Mouse (Mus musculus) liver, postnatal 0 days (tissue): ENCODE data around the gene Gm5901. TPM values are rescaled to one million over a fixed set of nuclear protein-coding genes. Genes with fewer than 3 reads are reported as not detected.

Experiments
- ATAC-seq: fragments of 200-750 bp; cut with Nextera tagmentation; 2 replicates; pipeline ENCODE4 v1.8.0; 2017; ENCODE audit warnings: mild to moderate bottlenecking, moderate library complexity
- DNase-seq: peaks from one replicate; pipeline ENCODE4 v3.0.0-alpha.2; 2016
- H3K27ac ChIP-seq: fragments of 300-500 bp; sonication (generic); 2 replicates; pipeline ENCODE4 v1.5.1; 2014; ENCODE audit warnings: antibody characterized with exemption, moderate library complexity, mild to moderate bottlenecking, low read depth
- H3K27me3 ChIP-seq: fragments of 300-500 bp; sonication (generic); 2 replicates; pipeline ENCODE4 v1.6.1; 2014; ENCODE audit warnings: low read length, control low read depth, mixed read lengths; ENCODE audit not compliant: insufficient read depth
- H3K36me3 ChIP-seq: fragments of 300-500 bp; sonication (generic); replicated peaks from 2 replicates; pipeline ENCODE4 v1.6.1; 2014; ENCODE audit warnings: mild to moderate bottlenecking, control low read depth, low read length, moderate library complexity, mixed read lengths; ENCODE audit not compliant: insufficient read depth
- H3K4me1 ChIP-seq: fragments of 300-500 bp; sonication (generic); 2 replicates; pipeline ENCODE4 v1.6.1; 2014; ENCODE audit warnings: antibody characterized with exemption, mild to moderate bottlenecking, control low read depth; ENCODE audit not compliant: insufficient read depth
- H3K4me2 ChIP-seq: fragments of 300-500 bp; sonication (generic); 2 replicates; pipeline ENCODE4 v1.6.1; 2014; ENCODE audit warnings: low read depth, mild to moderate bottlenecking, low read length, moderate library complexity, mixed read lengths
- H3K4me3 ChIP-seq: fragments of 300-500 bp; sonication (generic); 2 replicates; pipeline ENCODE4 v1.5.1; 2014; ENCODE audit warnings: low read depth, low read length
- H3K9ac ChIP-seq: fragments of 300-500 bp; sonication (generic); replicated peaks from 2 replicates; pipeline ENCODE4 v1.6.1; 2014; ENCODE audit warnings: mild to moderate bottlenecking, moderate library complexity
- H3K9me3 ChIP-seq: fragments of 300-500 bp; sonication (generic); 2 replicates; pipeline ENCODE4 v1.6.1; 2016; ENCODE audit warnings: mild to moderate bottlenecking, control low read depth, low read length, mixed read lengths
- CTCF ChIP-seq: sonication (generic); IDR thresholded peaks from 2 replicates; pipeline ENCODE4 v1.5.1; 2016; ENCODE audit warnings: antibody characterized with exemption, low read depth
- EP300 ChIP-seq: IDR thresholded peaks from 2 replicates; pipeline ENCODE4 v1.6.1; 2016; ENCODE audit warnings: antibody characterized with exemption, low read depth, mild to moderate bottlenecking
- WGBS: fragments of 180-500 bp; shearing (Covaris S2); extraction: QIAGEN DNeasy Blood & Tissue Kit; methylation state at CpG from one replicate; pipeline ENCODE4 v1.1.7; 2014; ENCODE audit not compliant: insufficient replicate concordance; 5-methylcytosine and 5-hydroxymethylcytosine counted together
- polyA plus RNA-seq: library from polyadenylated mRNA; unstranded; fragments of >200 nt; fragmentation: Nextera tagmentation; extraction: Ambion mirVana; gene quantifications from 2 replicates; pipeline ENCODE4 v1.2.1, GENCODE M21; 2015

Gene Gm5901
- polyA plus RNA-seq, 1 experiment from 2014 or later = not detected

DNA sequence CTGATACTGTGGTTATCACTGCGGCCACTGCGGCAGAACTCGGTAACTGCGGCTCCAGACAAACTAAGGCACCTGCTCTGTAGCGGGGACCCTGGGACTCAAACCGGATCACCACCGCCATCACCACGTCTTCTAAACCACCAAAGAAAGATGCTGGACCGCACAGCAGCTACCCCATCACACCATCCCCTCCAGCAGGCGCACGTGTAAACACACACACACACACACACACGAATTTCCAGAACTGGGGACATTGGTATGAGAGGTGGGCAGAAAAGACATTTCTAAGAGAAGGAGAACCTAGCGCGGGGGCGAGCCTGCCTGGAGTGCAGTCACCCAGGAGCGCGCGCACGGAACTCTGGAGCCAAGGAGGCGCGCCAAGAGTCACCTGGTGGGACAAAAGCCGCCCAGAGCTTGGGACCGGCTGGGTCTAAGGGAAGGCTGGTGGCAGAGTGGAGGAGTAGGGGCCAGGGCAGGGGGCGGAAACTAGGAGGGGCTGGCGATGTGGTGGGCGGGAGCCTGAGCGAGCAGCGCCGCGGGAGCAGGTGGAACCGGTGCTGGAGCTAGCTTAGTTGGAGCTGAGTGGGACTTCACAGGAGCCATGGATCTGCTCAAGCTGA is 50.7 kb downstream of the Gm5901 start, which contains the start of gene Cckbr:
TSS of gene Cckbr (plus strand) at position 308 of the 620 bp plus-strand sequence.
- ATAC-seq (no peak), DNase-seq (no peak)
- Histone ChIP-seq H3K27ac (no peak within 1 kb of the TSS), H3K9ac (no peak within 1 kb of the TSS), H3K4me2 (no peak within 1 kb of the TSS), H3K27me3 (peaks cover 33% of the 10 kb centered on the region), H3K4me3 (no peak within 1 kb of the TSS), H3K4me1 (no peaks in the 10 kb centered on the region), H3K36me3 (no peaks in the 10 kb centered on the region), H3K9me3 (no peaks in the 10 kb centered on the region)
- WGBS = 4% methylated on average over 31 of the region's 31 CpGs
- TF ChIP-seq CTCF (no peak), EP300 (no peak)

- TF ChIP-seq CTCF (no peak), EP300 (no peak)
- no peak for DNase-seq
- Histone ChIP-seq H3K36me3 (no peaks in the 10 kb centered on the region), H3K4me2 (no peak overlapping the region), H3K4me1 (no peaks in the 10 kb centered on the region), H3K9ac (no peak overlapping the region), H3K4me3 (no peak overlapping the region), H3K27ac (no peak overlapping the region), H3K9me3 (no peaks in the 10 kb centered on the region), H3K27me3 (peaks cover 33% of the 10 kb centered on the region)
- 1% methylated on average over 11 of the region's 11 CpGs for WGBS
- ATAC-seq = no peak
These were observed 51.2 kb downstream of the Gm5901 start for GRCm38 (mm10) chr7:105426051-105426450.

Other genes with a start within 250 kb of the Gm5901 start
- not detected in 2 replicates for gene Olfr683, start 228.0 kb upstream of the Gm5901 start, polyA plus RNA-seq
- not detected in 2 replicates for gene Olfr684, start 211.4 kb upstream of the Gm5901 start, polyA plus RNA-seq
- not detected in 2 replicates for gene Olfr685, start 189.0 kb upstream of the Gm5901 start, polyA plus RNA-seq
- not detected in 2 replicates for gene Olfr686, start 167.6 kb upstream of the Gm5901 start, polyA plus RNA-seq
- gene Olfr688, start 86.9 kb upstream of the Gm5901 start, polyA plus RNA-seq = not detected in 2 replicates
- not detected in 2 replicates for gene Olfr689, start 63.9 kb upstream of the Gm5901 start, polyA plus RNA-seq
- gene Olfr690, start 40.9 kb upstream of the Gm5901 start, polyA plus RNA-seq = not detected in 2 replicates
- gene Olfr691, start 32.8 kb upstream of the Gm5901 start, polyA plus RNA-seq = not detected in 2 replicates
- not detected in 2 replicates for gene Olfr692, start 6.8 kb upstream of the Gm5901 start, polyA plus RNA-seq
- gene Fam160a2, start 25.0 kb downstream of the Gm5901 start, polyA plus RNA-seq = 10.3 and 11.1 TPM in 2 replicates
- not detected in 2 replicates for gene Cnga4, start 29.5 kb downstream of the Gm5901 start, polyA plus RNA-seq
- gene Cckbr, start 50.7 kb downstream of the Gm5901 start, polyA plus RNA-seq = not detected in 2 replicates
- gene Cavin3, start 107.3 kb downstream of the Gm5901 start, polyA plus RNA-seq = 4.5 and 4.7 TPM in 2 replicates
- 21.6 and 24.0 TPM in 2 replicates for gene Smpd1, start 179.3 kb downstream of the Gm5901 start, polyA plus RNA-seq
- 0.92 and 0.94 TPM in 2 replicates for gene Apbb1, start 206.6 kb downstream of the Gm5901 start, polyA plus RNA-seq
- gene Hpx, start 225.1 kb downstream of the Gm5901 start, polyA plus RNA-seq = 2,004 and 2,190 TPM in 2 replicates